Mouse (Mus musculus): ENCODE results near the gene Cbx4. TPM values are rescaled to one million over a fixed set of nuclear protein-coding genes. Genes with fewer than 3 reads are reported as not detected.
A peak's percentile ranks its signal among the peaks of the same experiment; 100 is the strongest.

Cbx4 gene
- polyA plus RNA-seq, 1 experiment from 2014 or later: 13.8 TPM

- Histone ChIP-seq H3K27ac (ENCODE audit: low read depth) (no peak overlapping the region), H3K4me1 (ENCODE audit: insufficient read depth) (peaks cover 23% of the 10 kb centered on the region), H3K4me2 (no peak overlapping the region), H3K9me3 (ENCODE audit: low read depth, low read length) (no peaks in the 10 kb centered on the region), H3K4me3 (ENCODE audit: low read depth, low read length) (no peak overlapping the region), H3K36me3 (ENCODE audit: insufficient read depth) (no peaks in the 10 kb centered on the region), H3K9ac (no peak overlapping the region), H3K27me3 (ENCODE audit: insufficient read depth, low read length) (no peaks in the 10 kb centered on the region)
- ATAC-seq (ENCODE audit: insufficient read depth) (0 out of 2 replicates have a peak, but pooled peaks have one; percentile 49), DNase-seq (no peak)
- TF ChIP-seq CTCF (IDR thresholded peaks at IDR 0.05; ENCODE audit: low read depth): no peak
- 65% methylated on average over 5 of the region's 5 CpGs for WGBS
Measured at GRCm38 (mm10) chr11:119123522-119124319, 37.7 kb upstream of the Cbx4 start.

DNA sequence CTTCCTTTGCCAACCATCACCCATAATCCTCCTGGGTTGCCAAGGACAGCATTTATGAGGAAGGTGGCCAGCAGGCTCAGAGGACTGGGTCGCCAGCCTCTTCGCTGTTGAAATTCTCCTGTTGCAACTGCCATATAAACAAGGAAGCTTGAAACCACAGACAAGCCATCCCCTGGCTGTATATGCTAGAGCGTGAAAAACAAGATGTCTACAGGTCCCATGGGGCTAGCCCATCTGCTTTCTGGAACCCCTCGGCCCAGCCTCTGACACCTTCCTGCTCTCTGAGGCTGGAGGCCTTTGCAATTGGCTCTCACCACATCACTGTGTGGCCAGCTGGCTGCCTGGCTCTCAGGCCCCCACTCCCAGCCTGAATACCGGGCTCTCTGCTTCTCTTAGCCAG is 36.4 kb upstream of the Cbx4 start:
- WGBS: 66% methylated on average over 5 of the region's 5 CpGs

DNA sequence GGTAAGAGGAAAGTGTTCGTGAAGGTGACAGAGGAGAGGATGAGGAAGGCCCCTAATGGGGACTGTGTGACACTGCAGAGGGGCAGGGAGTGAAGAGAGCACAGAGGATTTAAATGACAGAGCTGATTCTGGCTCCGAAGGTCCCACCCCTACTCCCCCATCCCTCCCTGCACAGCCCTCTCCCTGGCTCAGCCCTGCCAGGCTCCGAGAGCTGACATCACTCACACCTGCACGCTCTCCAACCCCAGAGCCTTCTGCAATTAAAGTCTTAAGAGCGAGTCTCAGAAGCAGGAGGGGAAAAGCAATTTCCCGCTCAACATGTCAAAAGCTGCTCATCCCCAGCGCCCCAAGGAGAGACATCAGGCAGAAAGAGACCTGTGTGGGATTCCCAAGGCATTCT is 32.9 kb upstream of the Cbx4 start:
- Histone ChIP-seq H3K27me3 (ENCODE audit: insufficient read depth, low read length) (no peaks in the 10 kb centered on the region), H3K9me3 (ENCODE audit: low read depth, low read length) (no peaks in the 10 kb centered on the region), H3K4me3 (ENCODE audit: low read depth, low read length) (no peak overlapping the region), H3K27ac (ENCODE audit: low read depth) (no peak overlapping the region), H3K4me1 (ENCODE audit: insufficient read depth) (no peaks in the 10 kb centered on the region), H3K4me2 (no peak overlapping the region), H3K36me3 (ENCODE audit: insufficient read depth) (no peaks in the 10 kb centered on the region), H3K9ac (no peak overlapping the region)
- DNase-seq (no peak), ATAC-seq (ENCODE audit: insufficient read depth) (no peak)
- TF ChIP-seq CTCF (IDR thresholded peaks at IDR 0.05; ENCODE audit: low read depth): no peak
- WGBS: 14% methylated on average over 7 of the region's 7 CpGs

More for the DNA sequence above, 36.4 kb upstream of the Cbx4 start:
- no peak for ATAC-seq (ENCODE audit: insufficient read depth)
- Histone ChIP-seq H3K4me1 (ENCODE audit: insufficient read depth) (peaks cover 12% of the 10 kb centered on the region), H3K27me3 (ENCODE audit: insufficient read depth, low read length) (no peaks in the 10 kb centered on the region), H3K36me3 (ENCODE audit: insufficient read depth) (no peaks in the 10 kb centered on the region), H3K27ac (ENCODE audit: low read depth) (no peak overlapping the region), H3K4me2 (no peak overlapping the region), H3K9me3 (ENCODE audit: low read depth, low read length) (no peaks in the 10 kb centered on the region), H3K9ac (no peak overlapping the region), H3K4me3 (ENCODE audit: low read depth, low read length) (no peak overlapping the region)
- TF ChIP-seq CTCF (IDR thresholded peaks at IDR 0.05; ENCODE audit: low read depth): no peak
- DNase-seq: no peak

DNA sequence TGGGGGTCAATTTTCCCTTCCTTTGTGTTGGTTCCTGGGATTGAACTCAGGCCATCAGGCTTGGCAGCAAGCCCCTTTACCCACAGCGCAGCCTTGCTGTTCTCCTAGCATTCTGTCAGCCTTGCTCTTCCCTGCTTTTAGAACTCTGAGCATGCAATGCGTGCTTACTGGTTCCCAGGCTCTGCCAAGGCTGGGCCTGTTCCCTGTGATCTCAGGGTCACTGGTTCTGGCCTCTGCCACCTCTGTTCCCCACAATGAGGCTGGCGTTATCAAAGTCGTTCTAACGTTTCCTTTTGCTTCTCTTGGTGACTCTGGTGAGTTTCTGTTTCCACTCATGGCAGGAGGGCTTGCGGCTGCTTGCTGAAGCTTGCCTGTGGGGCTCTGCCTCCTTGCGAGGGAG is 31.9 kb upstream of the Cbx4 start:
- ATAC-seq (ENCODE audit: insufficient read depth) (no peak), DNase-seq (no peak)
- 60% methylated on average over 7 of the region's 7 CpGs for WGBS
- H3K36me3 ChIP-seq (ENCODE audit: insufficient read depth): no peaks in the 10 kb centered on the region
- TF ChIP-seq CTCF (IDR thresholded peaks at IDR 0.05; ENCODE audit: low read depth): no peak
- H3K27me3 ChIP-seq (ENCODE audit: insufficient read depth, low read length): no peaks in the 10 kb centered on the region
- H3K9me3 ChIP-seq (ENCODE audit: low read depth, low read length): no peaks in the 10 kb centered on the region
- H3K4me2 ChIP-seq: no peak overlapping the region
- H3K9ac ChIP-seq: no peak overlapping the region
- H3K4me3 ChIP-seq (ENCODE audit: low read depth, low read length): no peak overlapping the region
- no peaks in the 10 kb centered on the region for H3K4me1 ChIP-seq (ENCODE audit: insufficient read depth)
- H3K27ac ChIP-seq (ENCODE audit: low read depth): no peak overlapping the region

- no peak overlapping the region for H3K9ac ChIP-seq
- no peaks in the 10 kb centered on the region for H3K4me1 ChIP-seq (ENCODE audit: insufficient read depth)
- no peak for DNase-seq
Measured at GRCm38 (mm10) chr11:119116992-119117391, 31.0 kb upstream of the Cbx4 start.

DNA sequence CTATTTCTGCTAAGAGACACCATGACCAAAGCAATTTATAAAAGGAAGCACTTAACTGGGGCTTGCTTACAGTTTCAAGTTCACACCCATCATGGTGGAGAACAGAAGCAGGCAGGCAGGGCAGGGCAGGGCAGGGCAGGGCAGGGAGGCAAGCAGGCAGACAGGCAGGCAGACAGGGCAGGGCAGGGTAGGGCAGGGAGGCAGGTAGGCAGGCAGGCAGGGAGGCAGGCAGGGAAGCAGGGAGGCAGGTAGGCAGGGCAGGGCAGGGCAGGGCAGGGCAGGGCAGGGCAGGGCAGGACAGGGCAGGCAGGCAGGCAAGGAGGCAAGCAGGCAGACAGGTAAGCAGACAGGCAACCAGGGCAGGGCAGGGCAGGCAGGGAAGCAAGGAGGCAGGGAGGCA is 26.7 kb upstream of the Cbx4 start:
- H3K27me3 ChIP-seq (ENCODE audit: insufficient read depth, low read length): no peaks in the 10 kb centered on the region
- no peak for TF ChIP-seq CTCF (IDR thresholded peaks at IDR 0.05; ENCODE audit: low read depth)
- ATAC-seq (ENCODE audit: insufficient read depth): no peak
- H3K4me1 ChIP-seq (ENCODE audit: insufficient read depth): no peaks in the 10 kb centered on the region
- H3K4me3 ChIP-seq (ENCODE audit: low read depth, low read length): no peak overlapping the region
- H3K4me2 ChIP-seq: no peak overlapping the region
- no peaks in the 10 kb centered on the region for H3K9me3 ChIP-seq (ENCODE audit: low read depth, low read length)
- H3K9ac ChIP-seq: no peak overlapping the region
- H3K36me3 ChIP-seq (ENCODE audit: insufficient read depth): no peaks in the 10 kb centered on the region
- no peak overlapping the region for H3K27ac ChIP-seq (ENCODE audit: low read depth)
- no peak for DNase-seq

More at GRCm38 (mm10) chr11:119116992-119117391, 31.0 kb upstream of the Cbx4 start:
- Histone ChIP-seq H3K4me2 (no peak overlapping the region), H3K9me3 (ENCODE audit: low read depth, low read length) (no peaks in the 10 kb centered on the region), H3K4me3 (ENCODE audit: low read depth, low read length) (no peak overlapping the region), H3K36me3 (ENCODE audit: insufficient read depth) (no peaks in the 10 kb centered on the region), H3K27me3 (ENCODE audit: insufficient read depth, low read length) (no peaks in the 10 kb centered on the region), H3K27ac (ENCODE audit: low read depth) (no peak overlapping the region)
- ATAC-seq (ENCODE audit: insufficient read depth): no peak
- no peak for TF ChIP-seq CTCF (IDR thresholded peaks at IDR 0.05; ENCODE audit: low read depth)
- 55% methylated on average over 4 of the region's 4 CpGs for WGBS

DNA sequence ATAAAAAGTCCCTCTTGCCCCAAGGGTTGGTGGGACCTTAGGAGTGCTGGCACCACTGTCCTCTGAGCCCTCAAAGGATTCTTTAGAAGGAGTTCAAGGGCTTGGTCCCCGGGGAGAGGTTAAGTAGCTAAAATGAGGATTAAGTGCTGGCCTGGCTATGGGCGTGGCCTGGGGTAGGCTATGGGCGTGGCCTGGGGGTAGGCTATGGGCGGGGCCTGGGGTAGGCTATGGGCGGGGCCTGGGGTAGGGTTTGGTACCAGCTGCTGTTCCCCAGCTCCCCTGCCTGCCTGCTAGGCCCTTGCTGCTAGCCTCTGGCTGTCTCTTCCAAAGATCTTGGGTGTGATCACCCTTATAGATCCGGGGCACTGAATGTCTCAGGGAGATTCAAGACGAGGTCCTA is 25.3 kb upstream of the Cbx4 start:
- Histone ChIP-seq H3K4me2 (no peak overlapping the region), H3K36me3 (ENCODE audit: insufficient read depth) (no peaks in the 10 kb centered on the region), H3K9ac (no peak overlapping the region), H3K9me3 (ENCODE audit: low read depth, low read length) (no peaks in the 10 kb centered on the region), H3K27ac (ENCODE audit: low read depth) (no peak overlapping the region), H3K27me3 (ENCODE audit: insufficient read depth, low read length) (no peaks in the 10 kb centered on the region), H3K4me1 (ENCODE audit: insufficient read depth) (no peaks in the 10 kb centered on the region), H3K4me3 (ENCODE audit: low read depth, low read length) (no peak overlapping the region)
- no peak for TF ChIP-seq CTCF (IDR thresholded peaks at IDR 0.05; ENCODE audit: low read depth)
- ATAC-seq (ENCODE audit: insufficient read depth): no peak
- 9% methylated on average over 7 of the region's 7 CpGs for WGBS
- no peak for DNase-seq

Measured in lung, embryonic 14.5 days (tissue).